Mouse (Mus musculus) kidney, embryonic 14.5 days (tissue): Measurements from ENCODE around the gene Slc6a1. TPM values are rescaled to one million over a fixed set of nuclear protein-coding genes. Genes with fewer than 3 reads are reported as not detected.

Experiments
- ATAC-seq: fragments of 200-750 bp; cut with Nextera tagmentation; 2 replicates; pipeline ENCODE4 v1.8.0; 2017; ENCODE audit warnings: moderate number of reproducible peaks, mild to moderate bottlenecking, moderate TSS enrichment, moderate library complexity; ENCODE audit not compliant: low FRiP score, low TSS enrichment
- H3K27ac ChIP-seq: fragments of 300-500 bp; sonication (generic); 2 replicates; pipeline ENCODE4 v1.5.1; 2014; ENCODE audit warnings: low read depth, mild to moderate bottlenecking, low read length, moderate library complexity, mixed read lengths
- H3K27me3 ChIP-seq: fragments of 300-500 bp; sonication (generic); 2 replicates; pipeline ENCODE4 v1.6.1; 2014; ENCODE audit warnings: mild to moderate bottlenecking, low read length; ENCODE audit not compliant: control insufficient read depth, insufficient read depth
- H3K36me3 ChIP-seq: fragments of 300-500 bp; sonication (generic); 2 replicates; pipeline ENCODE4 v1.6.1; 2014; ENCODE audit warnings: low read length, mixed read lengths; ENCODE audit not compliant: control insufficient read depth, insufficient read depth
- H3K4me1 ChIP-seq: fragments of 300-500 bp; sonication (generic); 2 replicates; pipeline ENCODE4 v1.6.1; 2014; ENCODE audit warnings: low read length, mixed read lengths; ENCODE audit not compliant: control insufficient read depth, insufficient read depth
- H3K4me2 ChIP-seq: fragments of 300-500 bp; sonication (generic); replicated peaks from 2 replicates; pipeline ENCODE4 v1.6.1; 2014; ENCODE audit warnings: low read depth, mild to moderate bottlenecking, low read length
- H3K4me3 ChIP-seq: fragments of 300-500 bp; sonication (generic); 2 replicates; pipeline ENCODE4 v1.5.1; 2014; ENCODE audit warnings: mild to moderate bottlenecking, low read length
- H3K9ac ChIP-seq: fragments of 300-500 bp; sonication (generic); 2 replicates; pipeline ENCODE4 v1.6.1; 2014; ENCODE audit warnings: low read depth, mild to moderate bottlenecking, low read length, moderate library complexity
- H3K9me3 ChIP-seq: fragments of 300-500 bp; sonication (generic); 2 replicates; pipeline ENCODE4 v1.6.1; 2016; ENCODE audit warnings: low read length; ENCODE audit not compliant: control insufficient read depth
- WGBS: fragments of 180-500 bp; shearing (Covaris S2); extraction: QIAGEN DNeasy Blood & Tissue Kit; methylation state at CpG from one replicate; pipeline ENCODE4 v1.1.7; 2014; 5-methylcytosine and 5-hydroxymethylcytosine counted together
- polyA plus RNA-seq: library from polyadenylated mRNA; unstranded; fragments of >200 nt; fragmentation: Nextera tagmentation; extraction: Ambion mirVana; gene quantifications from 2 replicates; pipeline ENCODE4 v1.2.1, GENCODE M21; 2014

Slc6a1 gene
- polyA plus RNA-seq, 1 experiment from 2014 or later = 0.12 TPM

DNA sequence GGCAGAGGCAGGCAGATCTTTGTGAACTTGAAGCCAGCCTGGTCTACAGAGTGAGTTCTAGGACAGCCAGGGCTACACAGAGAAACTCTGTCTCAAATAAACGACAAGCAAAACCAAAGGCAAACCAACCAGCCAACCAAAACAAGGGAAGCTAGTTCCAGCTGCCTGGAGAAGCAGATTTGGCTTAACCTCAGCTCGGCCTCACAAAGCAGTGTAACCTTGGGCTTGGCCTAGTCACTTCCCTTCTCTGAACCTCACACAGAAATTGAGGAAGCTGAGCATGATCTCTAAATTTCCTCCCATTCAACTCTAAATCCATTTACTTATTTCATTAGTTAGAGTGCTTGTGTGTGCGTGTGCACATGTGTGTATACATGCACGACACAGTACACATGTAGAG is 79.9 kb downstream of the Slc6a1 start:
- Histone ChIP-seq H3K4me2 (no peak overlapping the region), H3K27me3 (no peaks in the 10 kb centered on the region), H3K27ac (no peak overlapping the region), H3K36me3 (no peaks in the 10 kb centered on the region), H3K4me3 (no peak overlapping the region), H3K9ac (no peak overlapping the region), H3K4me1 (no peaks in the 10 kb centered on the region), H3K9me3 (no peaks in the 10 kb centered on the region)
- ATAC-seq = no peak
- WGBS = 70% methylated on average over 4 of the region's 4 CpGs

DNA sequence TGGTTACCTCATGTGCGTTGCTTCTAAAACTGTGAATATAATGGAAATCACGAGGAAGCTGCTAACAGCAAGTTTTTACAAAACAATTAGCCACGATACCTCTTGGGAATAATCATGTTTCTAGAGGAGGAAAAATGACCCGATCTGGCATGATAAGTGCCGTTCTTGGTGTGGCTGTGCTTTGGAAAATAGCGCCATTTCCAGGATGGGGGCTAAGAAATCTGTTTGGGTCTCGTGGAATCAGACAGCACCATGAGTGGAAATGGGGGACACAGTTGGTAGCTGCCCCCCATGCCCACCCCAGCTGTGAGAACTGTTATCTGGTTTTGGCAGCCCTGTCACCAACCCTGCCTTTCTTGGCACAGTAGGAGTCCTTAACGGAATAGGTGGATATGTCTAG is 81.3 kb downstream of the Slc6a1 start:
- no peak for ATAC-seq
- no peak overlapping the region for H3K4me3 ChIP-seq
- H3K4me2 ChIP-seq = no peak overlapping the region
- WGBS = 85% methylated on average over 8 of the region's 8 CpGs
- H3K9ac ChIP-seq = no peak overlapping the region
- no peaks in the 10 kb centered on the region for H3K9me3 ChIP-seq
- no peaks in the 10 kb centered on the region for H3K27me3 ChIP-seq
- no peaks in the 10 kb centered on the region for H3K4me1 ChIP-seq
- H3K36me3 ChIP-seq = no peaks in the 10 kb centered on the region
- H3K27ac ChIP-seq = no peak overlapping the region

DNA sequence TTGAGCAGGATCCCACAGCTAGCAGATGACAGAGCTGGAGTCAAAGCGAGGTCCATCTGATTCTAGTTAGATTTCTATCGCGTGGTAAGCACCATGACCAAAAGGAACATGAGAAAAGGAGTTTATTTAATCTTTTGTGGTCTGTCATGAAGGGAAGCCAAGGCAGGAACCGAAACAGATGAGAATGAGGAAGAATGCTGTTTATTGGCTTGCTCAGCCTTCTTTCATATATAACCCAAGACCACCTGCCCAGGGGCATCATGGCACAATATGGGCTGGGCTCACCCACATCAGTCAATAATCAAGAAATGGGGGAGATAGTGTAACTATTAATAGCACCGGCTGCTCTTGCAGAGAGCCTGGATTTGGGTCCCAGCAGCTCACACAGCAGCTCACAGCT is 82.3 kb downstream of the Slc6a1 start:
- WGBS = 85% methylated on average over 5 of the region's 5 CpGs
- no peak overlapping the region for H3K27ac ChIP-seq
- no peaks in the 10 kb centered on the region for H3K9me3 ChIP-seq
- no peaks in the 10 kb centered on the region for H3K36me3 ChIP-seq
- H3K4me3 ChIP-seq = no peak overlapping the region
- no peak overlapping the region for H3K4me2 ChIP-seq
- no peak overlapping the region for H3K9ac ChIP-seq
- ATAC-seq = no peak
- H3K27me3 ChIP-seq = no peaks in the 10 kb centered on the region
- no peaks in the 10 kb centered on the region for H3K4me1 ChIP-seq

DNA sequence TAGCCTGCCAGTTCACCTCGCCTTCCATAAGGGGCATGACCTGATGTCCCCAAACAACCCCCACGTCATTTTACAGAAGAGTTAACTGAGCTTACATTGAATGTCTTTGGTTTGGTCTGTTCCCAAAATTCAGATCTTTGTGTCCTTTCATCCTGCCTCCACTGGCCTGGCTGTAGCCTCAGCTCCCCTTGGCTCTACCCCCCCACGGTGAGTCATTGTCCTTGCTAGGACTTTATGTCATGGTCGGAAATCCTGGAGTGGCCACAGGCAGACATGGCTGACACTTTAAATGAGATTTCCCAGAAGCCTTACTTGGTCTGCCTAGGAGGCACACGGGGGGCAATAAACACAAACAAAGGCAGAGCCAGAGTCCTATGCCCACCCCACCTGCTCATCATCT is 83.8 kb downstream of the Slc6a1 start:
- Histone ChIP-seq H3K4me1 (no peaks in the 10 kb centered on the region), H3K27me3 (no peaks in the 10 kb centered on the region), H3K27ac (no peak overlapping the region), H3K9me3 (no peaks in the 10 kb centered on the region), H3K4me3 (no peak overlapping the region), H3K36me3 (no peaks in the 10 kb centered on the region), H3K9ac (no peak overlapping the region), H3K4me2 (no peak overlapping the region)
- no peak for ATAC-seq
- WGBS = 66% methylated on average over 5 of the region's 5 CpGs

Other genes starting within 250 kb of the Slc6a1 start
- gene Atp2b2, start 240.0 kb upstream of the Slc6a1 start, polyA plus RNA-seq = 0.29 and 0.47 TPM in 2 replicates
- gene Slc6a11, start 151.4 kb upstream of the Slc6a1 start, polyA plus RNA-seq = 0.11 TPM in 2 replicates
- gene Hrh1, start 115.3 kb downstream of the Slc6a1 start, polyA plus RNA-seq = 0.16 TPM in 1 of 2 replicates, not detected in the other